Mouse (Mus musculus): ENCODE data around the gene Parp8.

GRCm38 (mm10) chr13:116968906-116969305 is 56.4 kb downstream of the Parp8 start:
- TF ChIP-seq CTCF (IDR thresholded peaks at IDR 0.05; ENCODE audit: low read depth, low read length) = no peak
- TF ChIP-seq POLR2A (IDR thresholded peaks at IDR 0.05; ENCODE audit: borderline replicate concordance, low read depth, low read length) = no peak
